Mouse (Mus musculus): ENCODE results near the gene Zfp324.

Gene Zfp324

DNA sequence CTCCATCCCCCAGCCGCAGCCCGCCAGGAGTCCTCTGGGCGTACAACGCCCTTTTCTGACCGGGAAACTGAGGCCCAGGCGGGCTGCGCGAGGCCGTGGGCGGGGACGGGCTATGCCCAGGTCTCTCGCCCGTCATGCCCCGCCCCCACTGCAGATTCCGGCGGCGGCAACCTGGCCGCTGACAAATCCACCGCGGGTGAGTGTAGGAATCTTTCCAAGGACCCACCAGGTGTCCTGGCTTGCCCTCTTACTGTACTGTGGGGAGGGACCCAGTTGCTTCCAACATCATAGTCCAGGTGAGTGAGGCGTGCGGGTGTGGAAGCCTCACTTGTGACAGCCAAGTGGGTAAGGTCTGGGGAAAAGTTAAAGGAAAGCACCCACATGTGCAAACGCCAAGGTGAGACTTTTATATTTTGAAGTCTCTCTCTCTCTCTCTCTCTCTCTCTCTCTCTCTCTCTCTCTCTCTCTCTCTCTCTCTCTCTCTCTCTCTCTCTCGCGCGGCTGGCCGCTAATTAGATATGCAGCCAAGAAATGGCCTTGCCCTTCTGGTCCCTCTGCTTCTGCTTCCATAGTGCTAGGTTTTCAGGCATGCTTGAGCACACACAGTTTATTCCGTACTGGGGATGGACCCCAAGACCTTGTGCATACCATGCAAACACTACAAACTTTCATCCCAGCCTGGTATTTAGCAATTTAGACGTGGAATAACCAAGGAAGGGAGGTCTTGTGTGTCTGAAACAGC is 637 bp downstream of the Zfp324 start:
- DNase-seq (ENCODE audit: low read depth): no peak

DNA sequence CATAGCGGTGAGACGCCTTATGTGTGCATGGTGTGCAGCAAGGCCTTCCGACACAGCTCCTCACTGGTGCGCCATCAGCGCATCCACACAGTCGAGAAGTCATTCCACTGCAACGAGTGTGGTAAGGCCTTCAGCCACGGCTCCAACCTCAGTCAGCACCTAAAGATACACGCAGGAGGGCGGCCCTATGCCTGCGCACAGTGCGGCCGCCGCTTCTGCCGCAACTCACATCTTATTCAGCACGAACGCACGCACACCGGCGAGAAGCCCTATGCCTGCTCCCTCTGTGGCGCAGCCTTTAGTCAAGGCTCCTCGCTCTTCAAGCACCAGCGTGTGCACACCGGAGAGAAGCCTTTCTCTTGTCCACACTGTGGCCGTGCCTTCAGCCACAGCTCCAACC is 5.3 kb downstream of the Zfp324 start:
- no peak for DNase-seq (ENCODE audit: low read depth)

DNA sequence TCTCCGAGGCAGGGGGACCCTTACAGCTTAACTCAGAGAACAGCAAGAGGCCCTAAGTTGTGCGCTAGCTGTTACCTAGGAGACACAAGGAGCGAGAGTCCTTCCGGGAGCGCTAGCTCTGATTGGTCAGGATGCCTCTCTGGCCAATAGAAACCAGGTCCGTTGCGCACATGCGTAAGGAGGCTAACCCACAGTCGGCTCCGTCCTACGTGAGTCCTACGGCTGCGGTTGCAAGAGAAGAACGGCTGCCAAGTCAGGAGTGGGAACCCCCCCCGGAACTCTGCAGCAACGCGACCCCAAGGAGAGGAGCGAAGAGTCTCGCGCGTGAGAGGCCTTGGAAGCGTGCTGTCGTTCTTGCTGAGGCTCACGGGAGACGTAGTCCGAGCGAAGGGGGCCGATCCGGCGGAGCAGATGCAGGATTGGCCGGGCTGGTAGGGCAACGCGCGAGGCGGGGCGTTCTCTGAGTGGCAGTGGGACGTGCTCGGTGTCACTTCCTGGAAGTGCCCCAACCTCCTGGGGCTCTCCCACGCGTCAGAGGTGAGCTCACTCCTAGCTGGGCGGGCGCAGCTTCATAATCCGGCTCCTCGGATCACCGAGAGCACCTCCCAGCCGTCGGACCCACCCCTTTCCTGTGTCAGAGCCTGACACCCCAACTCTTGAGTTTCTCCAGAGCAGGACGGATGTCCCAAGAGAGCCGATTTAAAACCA is 12.2 kb downstream of the Zfp324 start, which contains the start of gene Zfp446:
Gene Zfp446, plus strand, starts transcription at position 167 of the 708 bp plus-strand sequence.
- DNase-seq (ENCODE audit: low read depth): peak; percentile 93

DNA sequence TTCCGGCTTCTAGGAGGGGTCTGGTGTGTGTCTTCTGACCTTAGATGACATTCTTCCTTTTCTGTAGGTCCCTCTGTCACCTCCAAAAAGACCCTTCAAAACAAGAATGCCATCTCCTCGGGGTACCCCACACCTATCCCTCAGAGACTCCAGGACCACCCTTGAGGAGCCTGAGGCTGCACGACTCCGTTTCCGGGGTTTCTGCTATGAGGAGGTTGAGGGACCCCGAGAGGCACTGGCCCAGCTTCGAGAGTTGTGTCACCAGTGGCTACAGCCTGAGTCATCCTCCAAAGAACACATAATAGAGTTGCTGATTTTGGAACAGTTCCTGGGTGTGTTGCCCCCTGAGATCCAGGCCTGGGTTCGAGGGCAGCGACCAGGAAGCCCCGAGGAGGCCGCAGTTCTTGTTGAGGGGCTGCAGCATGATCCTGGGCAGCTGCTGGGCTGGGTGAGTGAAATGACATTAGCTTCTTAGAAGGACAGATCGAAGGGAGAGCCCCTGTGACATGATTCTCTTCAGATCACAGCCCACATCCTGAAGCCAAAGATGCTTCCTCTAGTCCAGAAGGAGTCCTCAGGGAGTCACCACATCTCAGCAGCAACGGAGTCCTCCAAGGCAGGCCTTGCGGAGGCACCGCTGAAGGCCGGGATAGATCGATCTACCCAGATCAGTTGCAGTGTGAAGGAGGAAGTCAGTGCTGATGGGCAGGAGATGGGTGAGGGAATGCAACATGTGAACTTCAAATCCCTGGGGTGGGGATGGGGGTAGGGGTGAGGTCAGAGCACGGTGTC is 13.5 kb downstream of the Zfp324 start:
- DNase-seq (ENCODE audit: low read depth): no peak

DNA sequence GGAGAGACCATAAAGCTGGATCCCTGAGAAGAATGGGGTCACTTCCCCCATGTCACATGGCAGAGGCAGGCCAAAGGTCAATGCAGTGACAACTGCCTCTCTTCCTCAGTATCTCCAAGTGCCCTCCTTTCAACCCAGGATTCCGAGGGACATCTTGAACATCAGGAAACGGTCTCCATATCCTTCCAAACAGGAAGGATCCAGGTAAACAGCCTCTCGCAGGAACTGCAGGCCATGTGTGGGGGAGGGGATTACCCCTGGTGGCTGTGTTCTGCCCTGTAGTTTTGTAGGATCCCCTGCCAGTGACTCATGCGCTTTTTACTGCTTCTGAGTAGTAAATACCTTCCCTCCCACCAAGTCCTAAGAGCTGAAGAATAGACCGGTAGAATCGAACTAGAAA is 14.1 kb downstream of the Zfp324 start:
- no peak for DNase-seq (ENCODE audit: low read depth)

DNA sequence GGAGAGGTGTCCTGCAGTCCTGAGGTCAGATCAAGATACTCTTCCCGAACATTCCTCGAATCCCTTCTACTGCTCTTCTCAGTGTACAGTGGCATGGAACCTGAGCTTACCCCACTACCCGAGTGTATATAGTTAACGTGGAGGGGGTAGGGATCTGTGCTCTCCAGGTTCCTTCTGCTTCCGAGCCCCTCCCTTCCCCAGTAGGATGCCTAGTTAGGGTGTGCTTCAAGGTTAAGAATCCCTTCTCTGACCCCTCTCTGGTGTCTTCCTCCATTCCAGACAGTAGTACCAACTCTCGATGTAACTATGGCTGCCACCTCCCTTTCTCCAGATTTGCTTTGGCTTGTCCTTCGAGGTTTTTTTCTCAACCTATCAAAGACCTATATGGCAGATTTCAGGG is 14.7 kb downstream of the Zfp324 start:
- DNase-seq (ENCODE audit: low read depth): no peak

DNA sequence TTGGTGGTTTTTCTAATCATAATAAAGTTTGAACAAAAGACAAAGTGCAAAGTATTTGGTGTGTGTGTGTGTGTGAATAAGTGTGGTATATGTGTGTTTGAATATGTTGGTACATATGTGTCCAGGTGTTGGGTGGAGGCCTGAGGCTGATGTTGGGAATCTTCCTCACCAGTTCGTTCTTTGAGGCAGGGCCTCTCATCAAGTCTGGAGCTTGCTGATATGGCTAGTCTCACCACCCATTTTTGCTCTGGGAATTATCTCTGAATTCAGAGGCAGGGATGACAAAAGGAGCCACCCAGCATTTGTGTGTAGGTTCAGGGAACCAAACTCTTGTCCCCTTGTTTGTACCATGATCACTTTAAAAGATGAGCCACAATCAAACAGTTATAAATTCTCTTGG is 20.1 kb downstream of the Zfp324 start:
- DNase-seq (ENCODE audit: low read depth): no peak

DNA sequence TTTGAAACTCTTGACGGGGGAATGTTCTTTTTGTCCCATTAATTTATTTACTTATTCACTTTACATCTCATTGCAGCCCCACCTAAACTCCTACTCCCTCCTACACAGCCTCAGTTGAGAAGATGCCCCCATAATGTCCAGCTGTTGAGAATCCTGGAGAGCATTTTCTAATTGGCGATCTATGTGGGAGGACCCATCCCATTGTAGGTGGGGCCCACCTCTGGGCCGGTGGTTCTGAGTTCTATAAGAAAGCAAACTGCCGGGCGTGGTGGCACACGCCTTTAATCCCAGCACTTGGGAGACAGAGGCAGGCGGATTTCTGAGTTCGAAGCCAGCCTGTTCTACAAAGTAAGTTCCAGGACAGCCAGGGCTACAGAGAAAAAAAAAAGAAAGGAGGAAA is 21.3 kb downstream of the Zfp324 start:
- DNase-seq (ENCODE audit: low read depth): no peak

DNA sequence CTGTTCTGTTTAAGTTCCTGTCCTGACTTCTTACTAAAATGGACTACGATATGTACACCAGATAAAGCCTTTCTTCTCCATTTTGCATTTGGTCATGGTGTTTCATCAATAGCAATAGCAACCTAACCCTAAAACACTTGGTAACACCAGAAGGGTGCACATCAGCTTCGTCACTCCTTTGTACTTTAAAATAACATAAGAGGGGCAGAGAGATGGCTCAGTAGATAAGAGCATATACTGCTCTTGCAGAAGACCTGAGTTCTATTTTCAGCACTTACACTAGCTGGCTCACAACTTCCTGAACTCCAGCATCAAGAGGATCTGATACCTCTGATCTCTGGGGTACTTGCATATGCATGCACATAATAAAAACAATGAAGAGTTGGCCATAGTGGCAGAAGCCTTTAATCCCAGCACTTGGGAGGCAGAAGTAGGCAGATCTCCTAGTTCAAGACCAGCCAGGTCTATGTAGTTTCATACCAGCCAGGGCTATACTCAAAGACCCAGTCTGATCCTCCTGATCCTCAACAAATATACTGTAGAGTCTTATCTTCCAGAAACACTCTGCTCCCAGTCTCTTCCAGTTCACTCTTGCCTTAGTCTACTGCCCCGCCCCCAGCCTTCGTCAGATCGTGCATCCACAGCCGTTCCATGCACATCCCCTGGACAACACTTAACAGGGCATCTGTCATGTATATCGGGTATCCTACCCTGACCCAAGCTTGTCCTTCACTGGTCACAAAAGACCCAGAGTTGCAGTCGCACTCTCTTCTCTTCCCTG is 22.0 kb downstream of the Zfp324 start:
- no peak for DNase-seq (ENCODE audit: low read depth)

DNA sequence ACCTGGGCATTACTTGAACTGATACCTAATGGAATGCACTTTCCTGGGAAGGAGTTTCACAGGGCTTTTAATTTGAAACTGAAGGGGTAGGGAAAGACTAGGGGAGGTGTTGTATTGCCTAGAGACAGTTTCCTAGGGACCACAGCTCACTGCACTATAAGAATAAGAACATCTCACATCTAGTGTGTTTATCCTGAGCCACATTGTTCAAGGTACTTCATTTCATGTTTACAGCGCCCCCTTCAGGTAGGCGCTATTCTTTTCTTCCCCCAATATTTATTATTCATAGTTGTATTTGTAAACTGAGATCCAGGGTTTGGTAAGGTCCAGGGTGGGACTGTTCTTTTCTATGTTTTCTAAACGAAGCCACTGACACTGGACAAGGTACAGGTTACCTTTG is 26.6 kb downstream of the Zfp324 start:
- peak; percentile 56 for DNase-seq (ENCODE audit: low read depth)

DNA sequence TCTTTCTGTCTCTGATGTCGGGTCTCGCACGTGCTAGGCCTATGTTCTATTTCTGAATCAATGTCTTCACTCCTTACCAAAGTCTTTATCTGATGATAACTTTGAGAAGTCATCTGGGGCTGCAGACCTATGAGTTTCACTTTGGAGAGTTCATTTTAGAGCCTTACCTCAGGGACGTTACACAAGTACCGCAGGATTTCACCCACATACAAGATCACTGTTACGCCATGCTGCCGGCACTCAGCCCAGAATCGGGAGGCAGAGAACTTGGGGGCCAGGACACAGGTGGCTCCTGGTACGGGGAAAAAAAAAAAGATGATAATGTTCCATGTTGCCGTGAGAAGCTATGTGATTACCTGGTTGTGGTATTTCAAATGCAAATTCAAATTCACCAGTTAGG is 27.5 kb downstream of the Zfp324 start:
- no peak for DNase-seq (ENCODE audit: low read depth)

DNA sequence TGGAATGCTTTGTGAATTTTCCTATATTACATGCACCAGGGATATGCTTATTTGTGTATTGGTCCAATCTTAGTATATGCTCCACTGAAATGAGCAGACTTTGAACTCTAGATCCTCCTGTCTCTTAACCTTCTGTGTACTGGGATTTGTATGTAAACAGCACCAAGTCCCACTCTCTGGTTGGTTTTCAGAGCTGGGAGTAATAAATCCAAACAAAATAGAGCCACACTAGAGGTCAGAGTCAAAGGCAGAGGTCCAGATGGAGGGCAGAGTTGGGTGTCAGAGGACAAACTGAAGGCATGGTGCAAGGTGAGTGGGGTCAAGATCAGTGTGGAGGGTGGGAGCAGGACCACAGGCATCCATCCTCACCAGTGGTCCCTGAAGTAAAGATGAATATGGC is 30.2 kb downstream of the Zfp324 start:
- DNase-seq (ENCODE audit: low read depth): no peak

DNA sequence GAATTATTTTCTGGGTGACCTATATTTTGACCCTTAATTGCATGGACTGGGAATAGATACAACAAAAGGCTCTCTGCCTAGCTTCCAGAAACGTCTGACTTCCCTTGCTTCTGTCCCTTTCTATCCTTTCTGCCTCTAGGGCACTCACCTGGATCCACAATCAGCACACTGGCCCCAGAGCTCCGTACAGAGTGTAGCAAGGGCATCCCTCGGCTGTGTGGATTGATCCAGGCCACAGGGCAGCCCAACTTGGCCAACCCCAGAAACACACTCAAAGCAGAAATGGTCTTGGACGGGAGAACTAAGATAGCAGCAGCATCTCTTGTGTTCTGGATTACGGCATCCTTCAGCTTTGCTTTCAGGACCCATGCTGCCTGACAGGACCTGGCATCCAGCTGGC is 31.6 kb downstream of the Zfp324 start:
- DNase-seq (ENCODE audit: low read depth): no peak

DNA sequence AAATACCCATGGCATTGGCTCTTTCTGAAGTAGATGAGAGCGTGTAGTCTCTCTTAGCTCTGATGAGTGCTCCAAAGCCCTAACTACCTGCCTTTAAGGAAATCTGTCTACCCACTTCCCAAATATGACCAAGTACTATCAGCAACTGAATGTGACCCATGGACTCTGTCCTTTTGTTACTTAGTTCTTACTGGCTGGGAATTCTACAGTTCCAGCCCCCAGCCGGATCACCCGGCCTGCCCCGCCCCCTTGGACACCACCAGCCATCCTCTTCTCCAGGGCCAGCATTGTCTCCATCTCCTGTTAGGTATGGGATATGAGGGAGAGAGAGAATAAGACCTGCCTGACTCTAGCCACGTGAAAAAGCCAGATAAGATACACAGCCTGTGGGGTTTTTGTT is 32.4 kb downstream of the Zfp324 start, which contains the start of gene Slc27a5:
Gene Slc27a5, minus strand, starts transcription at position 140 of the 400 bp plus-strand sequence.
- DNase-seq (ENCODE audit: low read depth): no peak

DNA sequence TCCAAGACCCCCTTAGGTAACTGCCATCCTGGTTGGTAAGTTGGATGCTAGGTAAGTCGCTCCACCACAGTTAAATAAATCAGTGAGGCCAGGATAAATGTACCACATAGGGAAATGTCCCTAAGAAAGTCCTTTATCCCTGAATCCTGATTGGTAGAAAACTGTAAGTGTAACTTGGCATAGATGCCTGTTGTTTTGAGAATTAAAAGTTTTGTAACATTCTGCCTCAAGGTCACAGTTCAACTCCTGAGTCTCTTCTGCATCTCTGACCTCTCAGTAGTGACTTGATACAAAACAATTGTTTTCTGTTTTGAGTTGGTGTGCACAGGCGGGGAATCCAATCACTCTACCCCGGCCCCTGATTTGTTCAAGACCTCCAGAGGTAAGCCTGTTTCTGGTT is 33.2 kb downstream of the Zfp324 start, which contains the start of gene Trim28:
Gene Trim28, plus strand, starts transcription at position 264 of the 400 bp plus-strand sequence.
- no peak for DNase-seq (ENCODE audit: low read depth)

DNA sequence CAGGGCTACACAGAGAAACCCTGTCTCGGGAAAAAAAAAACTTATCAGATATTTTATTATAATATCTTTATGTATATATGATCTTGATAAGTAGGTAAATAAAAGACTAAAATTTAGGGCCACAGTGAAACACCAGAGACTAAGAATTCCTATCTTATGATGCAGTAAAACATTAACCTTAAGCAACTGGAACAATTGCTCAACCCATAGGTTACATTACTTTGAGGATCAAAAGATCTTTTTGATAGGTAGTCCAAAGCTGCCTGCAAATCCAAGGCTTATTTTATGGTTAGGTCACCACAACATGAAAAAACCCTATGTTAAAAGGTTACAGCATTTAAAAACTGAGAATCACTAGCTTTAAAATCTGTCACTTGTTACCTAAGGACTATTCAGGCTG is 35.9 kb downstream of the Zfp324 start:
- no peak for DNase-seq (ENCODE audit: low read depth)

DNA sequence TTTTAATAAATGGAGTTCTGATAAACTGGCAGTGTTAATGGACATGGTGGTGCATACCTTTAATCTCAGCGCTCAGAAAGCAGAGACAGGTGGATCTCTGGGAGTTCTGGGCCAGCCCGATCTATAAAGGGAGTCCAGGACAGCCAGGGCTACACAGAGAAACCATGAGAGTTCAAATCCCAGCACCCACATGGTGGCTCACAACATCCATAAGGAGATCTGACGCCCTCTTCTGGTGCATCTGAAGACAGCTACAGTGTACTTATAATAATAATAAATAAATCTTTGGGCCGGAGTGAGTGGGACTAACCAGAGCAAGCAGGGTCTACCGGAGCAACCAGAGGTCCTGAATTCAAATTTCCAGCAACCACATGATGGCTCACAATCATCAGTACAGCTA is 37.7 kb downstream of the Zfp324 start:
- no peak for DNase-seq (ENCODE audit: low read depth)

DNA sequence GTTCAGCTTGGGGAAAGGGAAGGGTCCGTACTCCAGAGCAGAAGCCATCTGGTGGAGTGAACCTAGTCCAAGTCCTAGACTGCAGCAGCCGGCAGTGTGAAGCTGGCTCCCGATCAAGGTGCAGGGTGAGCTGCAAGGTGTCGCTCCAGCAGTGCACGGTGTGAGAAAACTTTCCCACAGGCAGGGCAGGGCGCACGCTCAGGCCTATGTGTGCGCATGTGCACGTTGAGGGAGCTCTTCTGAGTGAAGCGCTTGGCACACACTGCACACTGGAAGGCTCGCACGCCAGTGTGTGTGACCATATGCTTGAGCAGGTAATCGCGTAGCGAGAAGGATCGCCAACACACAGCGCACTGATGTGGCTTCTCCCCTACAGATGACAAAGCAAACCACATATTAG is 40.4 kb downstream of the Zfp324 start:
- no peak for DNase-seq (ENCODE audit: low read depth)

DNA sequence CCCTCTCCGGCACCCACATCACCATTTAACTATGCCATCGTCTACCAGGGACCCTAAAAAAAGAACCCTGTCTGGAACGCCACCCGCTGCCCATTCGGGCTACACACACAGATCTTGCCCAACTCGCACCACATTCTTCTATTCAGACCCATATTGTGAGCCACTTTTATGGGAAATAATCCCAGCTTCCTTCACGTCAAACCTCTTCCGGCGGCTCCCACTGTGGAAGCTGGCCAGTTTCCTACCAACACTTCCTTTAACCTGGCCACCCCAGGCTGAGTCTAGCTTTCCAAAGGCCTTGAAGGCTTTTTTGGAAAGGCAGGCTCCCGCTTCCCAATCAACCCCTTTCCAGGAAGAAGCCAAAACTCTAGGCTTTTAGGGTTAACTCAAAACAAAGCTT is 40.9 kb downstream of the Zfp324 start:
- DNase-seq (ENCODE audit: low read depth): no peak

DNA sequence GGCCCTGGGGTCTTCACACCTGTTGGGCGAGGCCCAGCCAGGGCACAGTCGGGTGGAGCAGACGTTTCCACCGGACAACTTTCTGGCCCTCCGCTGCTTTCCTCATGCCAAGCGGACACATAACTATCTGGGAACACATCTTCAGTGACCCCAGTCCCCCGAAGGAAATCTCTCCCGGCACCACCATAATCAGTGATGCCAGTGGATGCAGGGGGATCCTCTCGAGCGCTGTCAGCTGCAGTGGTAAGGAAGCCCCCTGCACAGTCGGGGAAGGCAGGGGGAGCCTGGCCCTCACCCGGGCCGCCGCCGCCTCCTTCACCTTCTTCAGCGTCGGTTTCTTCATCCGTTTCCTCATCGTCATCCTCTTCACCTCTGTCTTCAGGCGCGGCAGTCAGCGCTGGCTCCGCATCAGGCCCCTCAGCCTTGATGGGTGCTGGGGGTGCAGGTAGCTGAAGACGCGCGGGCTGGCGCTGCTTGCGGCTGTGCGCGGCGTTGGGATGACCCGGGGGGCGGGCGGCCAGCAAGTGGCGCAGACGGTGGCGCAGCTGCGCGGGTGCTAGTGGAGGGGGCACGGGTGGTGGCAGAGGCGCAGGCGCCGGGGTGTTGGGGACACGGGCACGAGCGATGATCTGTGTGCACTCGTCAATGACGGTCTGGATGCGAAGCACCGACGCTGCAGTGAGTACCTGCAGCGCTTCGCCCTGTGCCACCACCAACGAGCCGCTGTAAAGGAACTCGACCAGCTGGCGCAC is 41.9 kb downstream of the Zfp324 start:
- DNase-seq (ENCODE audit: low read depth): no peak
